Mouse (Mus musculus): ENCODE data around the gene Luzp1.

Gene Luzp1

GRCm38 (mm10) chr4:136462839-136463178 lies 6.8 kb upstream of the Luzp1 start:
- DNase-seq, result peak; percentile 37

DNA sequence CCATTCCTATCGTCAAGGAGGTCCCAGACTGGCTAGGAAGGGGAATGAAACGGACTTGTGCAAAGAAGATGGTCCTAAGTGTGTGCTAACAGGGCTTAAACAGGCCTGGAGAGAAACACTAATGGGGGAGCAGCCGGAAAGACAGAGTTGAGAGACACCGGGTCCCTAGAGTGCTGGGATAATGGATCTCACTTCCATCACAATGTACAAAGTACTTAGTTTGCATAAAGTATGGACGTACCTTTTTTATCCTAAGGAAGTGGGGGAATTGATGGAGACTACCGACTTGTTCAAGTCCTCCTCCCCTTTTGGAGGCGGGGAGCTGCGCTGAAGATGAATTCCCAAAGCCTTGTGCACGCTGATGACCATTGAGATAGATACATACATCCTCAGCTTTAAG lies 6.1 kb upstream of the Luzp1 start:
- DNase-seq, result no peak

GRCm38 (mm10) chr4:136466226-136466625 lies 3.3 kb upstream of the Luzp1 start:
- DNase-seq, result no peak

- DNase-seq, result no peak
Measured at GRCm38 (mm10) chr4:136468553-136469327, 821 bp upstream of the Luzp1 start.

DNA sequence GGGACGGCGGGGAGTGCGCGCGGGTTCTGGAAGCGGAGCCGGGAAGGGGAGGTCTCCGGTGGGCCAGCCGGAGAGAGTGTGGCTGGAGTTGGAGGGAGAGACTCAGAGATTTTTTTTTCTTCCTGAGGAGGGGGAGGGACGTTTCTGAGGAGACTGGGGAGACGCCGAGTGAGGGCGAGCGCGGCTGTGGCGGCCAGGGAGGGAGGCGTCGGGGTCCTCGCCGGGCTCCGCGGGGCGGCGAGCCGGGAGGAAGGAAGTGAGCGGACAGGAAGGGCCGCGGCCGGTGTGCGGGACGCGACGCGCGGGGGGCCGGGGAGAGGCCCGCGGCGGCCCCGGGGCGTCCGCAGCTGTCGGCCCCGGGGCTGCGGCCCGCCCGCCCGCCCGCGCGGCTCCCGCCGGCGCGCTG lies 383 bp downstream of the Luzp1 start:
- DNase-seq, result peak; percentile 59

DNA sequence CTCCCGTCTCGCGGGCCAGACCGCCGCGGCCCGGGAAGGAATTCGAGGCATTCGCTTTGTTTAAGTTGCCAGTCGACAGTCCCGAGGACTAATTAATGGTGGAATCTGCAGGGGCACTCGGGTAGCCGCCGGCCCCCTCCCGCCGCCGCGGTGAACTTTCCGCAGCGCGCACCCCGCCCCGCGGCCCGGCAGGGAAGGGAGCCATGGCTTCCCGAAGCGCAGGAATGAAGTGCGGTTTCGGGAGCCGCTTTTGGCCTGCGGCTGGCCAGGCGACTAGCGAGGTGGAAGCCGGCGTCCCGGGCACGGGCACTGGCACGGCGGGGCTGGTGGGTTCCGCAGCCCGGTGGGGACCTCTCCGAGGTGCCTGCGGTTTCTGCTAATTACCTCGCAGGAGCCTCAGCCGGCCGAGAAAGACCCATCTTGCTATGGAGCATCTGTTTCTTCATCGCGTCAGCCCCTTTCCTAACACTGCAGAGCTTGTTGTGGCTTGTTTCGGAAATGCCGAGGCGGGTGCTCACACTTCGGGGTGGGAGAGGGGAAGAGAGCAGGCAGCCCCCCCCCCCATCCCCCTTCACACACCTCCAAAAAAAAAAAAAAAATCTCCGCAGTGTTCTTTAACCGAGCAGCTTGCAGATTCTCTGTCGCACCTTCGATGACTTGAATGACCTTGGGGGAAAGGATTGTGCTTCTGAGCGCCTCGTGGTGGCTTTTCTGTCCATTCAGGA lies 948 bp downstream of the Luzp1 start:
- DNase-seq, result peak; percentile 48

- DNase-seq, result no peak
Measured at GRCm38 (mm10) chr4:136476692-136477091, 7.1 kb downstream of the Luzp1 start.

DNA sequence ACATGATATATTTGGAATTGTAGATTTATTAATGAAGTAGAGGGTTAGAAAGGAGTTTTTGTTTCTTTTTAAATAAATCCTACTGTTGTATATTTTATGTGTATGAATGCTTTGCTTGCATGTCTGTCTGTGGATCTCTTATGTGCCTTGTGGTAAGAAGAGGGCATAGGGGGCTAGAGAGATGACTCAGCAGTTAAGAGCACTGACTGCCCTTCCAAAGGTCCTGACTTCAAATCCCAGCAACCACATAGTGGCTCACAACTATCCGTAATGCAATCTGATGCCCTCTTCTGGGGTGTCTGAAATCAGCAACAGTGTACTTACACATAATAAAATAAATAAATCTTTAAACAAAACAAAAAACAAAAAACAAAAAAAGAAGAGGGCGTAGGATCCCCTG lies 17.0 kb downstream of the Luzp1 start:
- no peak for DNase-seq

- no peak for DNase-seq
Measured at GRCm38 (mm10) chr4:136495993-136496392, 26.4 kb downstream of the Luzp1 start.

GRCm38 (mm10) chr4:136505426-136506215 lies 36.1 kb downstream of the Luzp1 start:
- peak; percentile 7 for DNase-seq

DNA sequence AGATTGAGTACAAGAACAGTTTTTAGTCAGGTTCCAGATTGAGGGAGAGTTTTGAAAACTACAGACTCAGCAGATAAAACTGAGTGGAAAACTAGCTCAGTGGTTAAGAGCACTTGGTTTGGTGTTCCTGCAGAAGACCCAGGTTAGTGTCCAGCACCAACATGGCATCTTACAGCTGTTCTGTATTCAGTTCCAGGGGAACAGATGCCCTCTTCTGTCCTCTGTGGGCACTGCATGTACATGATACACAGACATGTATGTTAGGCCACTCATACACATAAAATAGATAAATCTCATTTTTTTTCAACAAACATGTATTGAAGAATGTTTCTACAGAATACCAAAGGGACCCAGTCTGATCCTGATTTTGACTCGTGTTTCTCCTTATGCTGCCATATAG lies 40.3 kb downstream of the Luzp1 start:
- peak; percentile 53 for DNase-seq

GRCm38 (mm10) chr4:136511708-136512107 lies 42.1 kb downstream of the Luzp1 start:
- peak; percentile 10 for DNase-seq

- no peak for DNase-seq
Measured at GRCm38 (mm10) chr4:136512905-136513304, 43.3 kb downstream of the Luzp1 start.

DNA sequence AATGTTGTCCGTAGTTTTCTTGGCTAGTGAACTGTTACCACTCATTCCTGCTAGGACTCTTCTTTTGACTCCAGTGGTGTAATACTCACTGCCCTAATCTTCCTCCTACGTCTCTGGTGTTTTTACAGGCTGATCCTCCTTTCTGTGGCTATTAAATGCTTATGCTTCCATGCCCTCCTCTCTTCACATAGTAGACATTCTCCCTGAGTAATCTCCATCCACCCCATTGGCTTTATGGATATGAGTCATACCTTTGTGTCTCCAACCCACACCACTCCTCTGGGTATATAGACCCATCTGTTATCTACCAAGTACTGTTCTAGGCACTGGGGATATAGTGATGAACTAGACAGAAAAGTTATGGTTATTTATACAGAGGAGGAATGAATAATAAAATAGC lies 48.6 kb downstream of the Luzp1 start:
- DNase-seq, result no peak

GRCm38 (mm10) chr4:136518576-136518975 lies 49.0 kb downstream of the Luzp1 start:
- DNase-seq, result no peak

DNA sequence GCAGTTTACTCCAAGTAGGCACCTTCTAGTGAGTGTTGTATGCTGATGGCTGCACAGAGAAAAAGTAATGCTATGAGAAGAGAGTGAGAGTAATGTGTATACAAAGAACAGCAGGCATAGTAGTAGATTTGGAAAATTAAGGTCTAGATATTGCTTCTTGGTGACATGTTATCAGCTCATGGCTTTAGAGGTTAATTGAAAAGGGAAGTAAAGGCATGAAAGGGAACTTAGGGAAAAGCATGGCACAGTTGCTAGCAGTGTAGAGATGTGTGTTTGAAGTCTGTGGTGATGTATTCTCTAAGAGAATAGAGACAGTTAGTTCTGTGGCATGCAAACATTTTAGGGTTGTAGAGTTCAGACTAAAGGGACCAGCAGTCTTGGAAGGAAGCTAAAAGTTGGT lies 50.3 kb downstream of the Luzp1 start:
- no peak for DNase-seq

GRCm38 (mm10) chr4:136521898-136522297 lies 52.3 kb downstream of the Luzp1 start:
- no peak for DNase-seq

GRCm38 (mm10) chr4:136524309-136524708 lies 54.7 kb downstream of the Luzp1 start:
- no peak for DNase-seq

- DNase-seq, result peak; percentile 74
Measured at GRCm38 (mm10) chr4:136526412-136526811, 56.9 kb downstream of the Luzp1 start.

DNA sequence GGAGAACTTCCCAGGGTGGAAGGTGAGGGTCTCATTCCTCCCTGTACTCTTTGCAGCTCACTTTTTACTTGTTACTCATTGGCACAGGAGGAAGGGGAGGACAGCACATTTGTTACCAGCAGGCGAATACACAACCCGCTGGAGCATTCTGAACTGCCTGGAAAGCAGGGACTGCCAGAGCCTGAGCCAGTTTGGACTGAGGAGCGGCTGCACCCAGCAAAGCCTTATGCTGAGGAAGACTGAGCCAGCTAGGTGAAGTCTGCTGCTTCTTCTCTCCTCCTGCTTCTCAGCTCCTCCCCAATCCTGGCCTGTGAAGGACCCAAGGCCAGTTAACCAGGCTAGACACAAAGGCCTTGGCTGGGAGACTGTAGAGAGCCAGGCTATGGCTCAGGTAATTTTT lies 75.6 kb downstream of the Luzp1 start:
- DNase-seq, result no peak

DNA sequence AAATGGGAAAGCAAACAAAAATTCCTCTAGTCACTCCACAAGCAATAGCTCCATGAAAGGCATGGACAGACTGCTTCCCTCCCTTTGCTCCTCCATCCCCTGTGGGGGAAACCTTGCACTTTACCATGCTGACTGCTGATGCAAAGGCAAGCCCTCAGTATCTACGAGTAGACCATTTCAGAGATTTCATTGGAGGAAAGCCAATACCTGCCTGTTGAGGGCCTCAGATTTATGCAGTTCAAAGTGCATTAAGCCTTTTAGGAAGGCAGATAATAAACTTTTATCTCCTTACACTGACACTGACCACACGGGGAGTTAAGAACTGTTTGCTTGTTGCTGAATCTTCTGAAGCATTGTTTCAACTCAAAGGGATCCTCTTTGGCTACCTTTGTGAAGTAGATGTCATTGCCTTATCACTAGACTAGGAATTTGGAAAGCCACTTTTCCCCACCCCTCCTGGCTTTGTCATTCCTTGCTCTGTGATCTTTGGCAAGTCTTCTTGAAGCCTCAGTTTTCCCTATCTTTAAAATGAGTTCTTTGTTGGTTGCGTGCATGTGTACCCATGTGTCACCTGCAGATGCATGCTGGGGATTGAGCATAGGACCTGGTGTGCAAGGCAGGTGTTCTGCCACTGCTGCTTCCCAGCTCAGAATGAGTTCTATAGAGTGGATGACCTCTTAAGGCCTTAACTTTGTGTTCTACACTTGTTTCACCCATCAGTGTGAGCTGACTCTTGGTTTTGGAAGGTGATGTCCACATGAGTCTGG lies 76.9 kb downstream of the Luzp1 start:
- DNase-seq, result no peak

DNA sequence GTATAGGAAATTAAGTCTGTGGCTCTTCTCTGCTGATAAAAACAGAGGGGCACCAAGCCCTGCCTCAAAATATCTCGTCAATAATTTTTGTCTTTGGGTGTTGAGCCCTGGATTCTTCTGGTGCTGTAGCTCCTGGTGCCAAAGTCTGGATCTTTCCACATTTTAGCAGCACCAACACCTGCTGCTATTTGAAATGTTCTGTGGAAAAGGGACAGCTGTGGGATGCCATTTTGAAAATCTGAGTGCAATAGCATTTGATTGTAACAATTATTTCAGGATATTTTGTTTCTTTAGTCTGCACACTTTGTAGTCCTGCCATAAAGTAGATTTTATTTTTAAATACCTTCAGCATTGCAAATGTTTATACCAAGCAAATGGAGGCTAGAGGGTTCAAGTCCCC lies 78.2 kb downstream of the Luzp1 start:
- no peak for DNase-seq

- DNase-seq, result no peak
Measured at GRCm38 (mm10) chr4:136548381-136548801, 78.8 kb downstream of the Luzp1 start.

Data from lung, postnatal 14 days (tissue).